Mouse (Mus musculus) B cell, adult 2 months (primary cell): ENCODE data around the gene Tbxas1.
A peak's percentile ranks its signal among the peaks of the same experiment; 100 is the strongest.

Source experiments
- DNase-seq, 2 experiments: peaks; one replicate each; pipeline ENCODE4 v3.0.0; 2022

Tbxas1 gene

DNA sequence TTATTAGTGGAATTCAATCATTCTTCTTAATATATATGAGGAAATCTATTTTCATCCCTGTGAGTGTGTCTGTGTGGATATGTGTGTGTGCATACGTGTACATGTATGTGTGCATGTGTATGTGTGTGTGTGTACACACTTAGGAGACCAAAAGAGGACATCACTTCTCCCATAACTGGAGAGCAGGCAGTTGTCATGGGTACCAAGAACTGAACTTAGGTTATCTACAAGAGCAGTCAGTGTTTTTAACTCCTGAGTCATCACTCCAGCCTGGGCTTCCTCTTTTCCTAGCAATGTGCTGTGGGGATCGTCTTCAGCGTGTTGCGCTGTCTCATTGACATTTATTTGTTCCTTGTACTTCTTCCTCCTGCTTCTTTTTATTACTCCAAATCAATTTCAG, 24.9 kb downstream of the Tbxas1 start:
- DNase-seq: peak in 1 of 2 experiments; percentile 13

DNA sequence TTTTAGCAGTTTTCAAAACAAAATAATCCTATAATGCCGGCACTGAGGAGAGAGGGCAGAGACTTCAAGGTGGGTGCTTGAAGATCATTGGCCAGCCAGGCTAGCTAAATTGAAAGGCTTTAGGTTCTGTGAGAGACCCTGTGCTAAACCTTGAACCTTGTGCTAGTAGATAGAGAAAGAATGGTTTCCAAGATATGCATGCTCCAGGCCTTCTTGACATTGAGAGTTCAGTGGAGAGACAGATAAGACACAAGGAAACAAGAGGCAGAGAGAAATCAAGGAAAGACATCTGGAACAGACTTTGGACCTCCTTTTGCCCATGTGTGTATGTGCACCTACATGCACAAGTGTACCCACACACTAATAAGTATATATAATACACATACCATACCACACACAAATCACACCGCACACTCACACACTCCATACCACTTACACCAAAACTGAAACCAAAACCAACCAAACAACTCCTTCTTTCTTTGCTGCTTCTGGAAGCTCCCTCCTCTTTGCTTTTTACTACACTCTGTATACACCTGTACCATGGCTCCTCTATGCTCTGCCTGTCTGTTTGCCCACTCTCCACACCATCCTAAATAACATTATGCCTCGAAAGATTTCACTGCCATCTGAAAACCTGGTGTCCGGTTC, 25.4 kb downstream of the Tbxas1 start:
- no peak for DNase-seq

DNA sequence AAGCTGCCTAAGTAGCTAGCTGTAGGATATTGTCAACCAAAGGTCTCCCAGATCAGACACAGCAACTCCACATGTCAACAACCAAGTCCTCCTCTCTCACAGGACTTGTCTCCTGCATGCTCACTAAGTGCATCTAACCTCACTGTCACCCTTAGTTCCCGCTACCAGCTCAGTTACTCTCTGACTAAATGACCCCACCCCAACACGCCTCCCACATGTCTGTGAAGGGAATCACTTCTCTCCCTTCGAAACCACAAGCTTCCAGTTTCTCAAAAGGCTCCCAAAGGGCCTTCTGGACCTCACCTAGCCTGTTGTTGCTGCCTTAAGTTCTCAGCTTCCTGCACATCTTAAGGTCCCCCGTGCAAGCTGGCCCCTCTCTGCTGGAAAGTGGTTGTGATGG, 25.9 kb downstream of the Tbxas1 start:
- DNase-seq: peak in 1 of 2 experiments; percentile 19

DNA sequence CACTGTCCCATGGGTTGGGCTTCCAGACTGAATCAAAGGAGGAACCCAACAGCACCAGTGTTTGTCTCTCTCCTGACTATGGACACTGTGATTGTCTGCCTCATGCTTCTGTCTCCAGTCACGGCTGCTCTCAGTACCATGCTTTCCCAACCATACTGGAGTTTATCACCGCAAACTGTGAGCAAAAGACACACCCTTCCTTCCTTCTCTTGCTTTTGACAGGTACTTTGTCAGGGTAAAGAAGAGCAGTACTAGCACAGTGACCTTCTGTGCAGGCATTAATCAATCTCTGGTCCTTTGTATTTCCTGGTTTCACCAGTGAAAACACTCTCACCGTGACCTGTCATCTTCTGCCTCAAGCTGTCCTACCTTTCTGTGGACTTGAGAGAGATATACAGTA, 26.4 kb downstream of the Tbxas1 start:
- DNase-seq: no peak

DNA sequence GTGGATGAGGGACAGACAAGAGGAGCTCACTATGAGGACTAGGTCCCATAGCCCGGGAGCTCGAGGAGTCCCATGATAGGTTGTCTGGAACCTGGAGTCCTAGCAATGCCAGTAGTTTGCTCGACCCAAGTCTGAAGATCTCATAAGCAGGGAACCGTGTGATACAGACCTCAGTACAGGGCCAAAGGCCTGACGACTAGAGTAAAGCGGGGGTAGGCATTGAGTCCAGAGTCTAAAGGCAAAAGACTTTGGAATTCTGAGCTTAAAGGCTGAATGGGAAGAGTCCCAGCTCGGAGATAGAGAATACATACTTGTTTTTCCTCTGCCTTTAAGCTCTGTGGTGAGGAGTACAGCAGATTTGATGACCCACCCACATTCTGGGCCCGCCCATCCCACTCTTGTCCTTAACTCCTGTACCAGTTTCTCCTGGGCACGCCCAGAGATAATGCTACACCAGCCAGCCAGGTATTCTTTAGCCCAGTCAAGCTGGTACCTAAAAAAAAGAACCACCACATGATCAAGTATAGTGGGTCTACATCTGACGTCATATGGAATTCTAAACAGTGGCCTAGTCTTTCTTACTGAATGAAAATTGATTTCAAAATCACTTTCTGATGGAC, 27.7 kb downstream of the Tbxas1 start:
- no peak for DNase-seq

DNA sequence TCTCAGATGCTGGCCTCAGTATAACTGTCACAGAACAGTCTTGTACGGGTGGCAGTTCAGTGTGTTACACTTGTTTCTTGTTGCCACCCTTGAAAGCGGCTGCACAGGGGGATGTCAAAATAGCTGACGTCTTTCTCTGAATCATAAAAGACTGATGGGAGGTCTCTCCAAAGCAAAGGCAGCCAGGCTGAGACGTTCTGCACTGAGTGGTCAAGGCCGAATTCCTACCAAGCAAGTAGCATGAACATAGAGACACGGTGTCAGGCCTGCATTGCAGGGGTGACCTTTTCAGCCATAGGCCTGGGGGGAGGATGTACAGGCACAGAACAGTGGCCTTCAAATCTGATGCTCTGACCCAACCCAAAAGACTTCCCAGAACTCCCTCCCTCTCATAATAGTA, 30.8 kb downstream of the Tbxas1 start:
- no peak for DNase-seq

DNA sequence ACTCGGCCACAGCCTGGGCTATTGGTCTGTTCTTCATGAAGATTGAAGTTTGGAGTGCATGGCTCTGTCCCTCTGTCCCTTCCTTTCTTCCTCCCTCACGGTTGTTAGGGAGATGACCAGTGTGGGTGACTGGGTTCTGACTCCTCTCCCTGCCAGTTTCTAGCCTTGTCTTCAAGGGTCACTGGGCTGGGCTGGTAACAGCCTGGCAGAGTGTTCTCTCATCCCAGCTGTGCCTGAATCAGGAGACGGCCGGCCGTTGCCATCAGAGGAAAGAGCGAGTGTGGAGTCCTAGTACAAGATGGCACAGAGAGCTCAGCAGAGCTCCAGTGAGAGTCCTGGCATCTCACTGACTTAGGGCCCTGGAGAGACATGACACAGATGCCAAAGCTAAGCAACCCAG, 33.2 kb downstream of the Tbxas1 start:
- no peak for DNase-seq

DNA sequence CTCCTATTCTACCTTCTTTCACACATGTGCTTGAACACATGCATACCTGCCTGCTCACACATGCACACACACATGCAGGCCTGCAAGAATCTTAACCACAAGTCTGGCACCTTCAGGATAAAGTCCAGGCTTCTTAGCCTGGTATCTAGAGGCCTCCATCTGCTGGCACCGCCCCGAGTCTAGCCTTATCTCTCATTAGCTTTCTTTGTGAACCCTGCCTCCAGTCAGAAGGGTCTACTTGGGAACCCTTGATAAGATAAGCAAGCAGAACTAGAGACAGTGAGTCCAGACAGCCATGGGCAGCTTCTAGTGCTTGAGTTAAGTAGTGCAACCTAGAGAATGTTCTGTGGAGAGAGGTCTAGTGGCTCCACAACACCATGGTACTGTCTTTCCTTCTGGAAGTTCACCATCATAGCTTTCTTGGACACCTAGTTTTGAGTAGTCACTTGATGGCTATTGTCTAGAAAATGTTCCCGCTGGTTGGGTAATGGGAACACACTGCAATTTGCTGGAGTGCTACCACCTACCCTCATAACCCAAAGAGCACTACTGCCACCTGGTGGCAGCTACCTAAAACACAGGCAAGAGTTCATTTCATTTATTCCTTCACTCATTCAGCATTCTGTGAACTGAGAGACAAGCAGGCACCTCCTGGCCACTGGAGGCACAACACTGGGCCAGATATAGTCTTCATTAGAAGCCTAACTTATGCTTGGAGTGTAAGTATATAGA, 35.8 kb downstream of the Tbxas1 start:
- peak; percentile 79 to 82 for DNase-seq

DNA sequence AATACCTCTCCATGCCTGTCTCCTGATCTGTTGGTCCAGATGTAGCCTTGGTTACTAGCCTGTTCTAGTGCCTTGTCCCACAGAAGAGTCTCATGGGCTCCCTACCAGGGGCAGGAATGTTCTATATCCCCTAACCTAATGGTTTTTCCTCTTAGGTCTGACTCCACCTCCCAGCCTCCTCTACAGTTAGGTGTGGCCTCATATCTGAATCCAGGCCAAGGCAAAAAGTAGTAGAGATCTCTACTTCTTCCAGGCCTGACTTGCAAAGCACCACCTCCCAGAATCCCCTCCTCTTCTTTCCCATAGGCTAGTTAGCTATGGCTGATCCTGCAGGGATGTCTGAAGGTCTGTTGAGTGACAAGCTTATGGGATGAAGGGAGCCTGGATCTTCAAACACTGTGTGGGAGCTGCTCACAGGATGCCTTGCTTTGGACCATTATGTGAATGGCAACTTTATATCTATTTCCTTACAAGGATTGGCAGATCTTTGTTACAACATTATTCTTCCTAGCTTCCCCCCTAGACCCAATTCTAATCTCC, 37.0 kb downstream of the Tbxas1 start:
- no peak for DNase-seq

DNA sequence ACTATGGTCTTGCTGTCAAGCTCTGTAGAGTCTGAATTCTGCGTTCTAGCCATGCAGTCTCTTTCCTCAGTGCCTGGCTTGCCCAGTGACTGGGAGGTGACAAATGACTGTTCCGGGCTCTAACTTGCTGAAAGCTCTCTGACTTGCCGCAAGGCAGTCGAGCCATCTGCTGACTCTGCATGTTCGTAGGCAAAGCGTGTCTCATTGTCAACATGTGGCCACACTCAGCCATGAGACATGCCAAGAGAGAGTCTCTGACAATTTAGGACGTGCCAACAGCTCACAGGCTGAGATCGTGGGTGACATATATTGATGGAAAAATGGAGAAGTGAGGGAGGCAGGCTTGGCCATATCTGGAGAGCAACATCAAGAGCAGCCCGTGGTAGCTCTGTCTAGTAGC, 37.6 kb downstream of the Tbxas1 start:
- no peak for DNase-seq

DNA sequence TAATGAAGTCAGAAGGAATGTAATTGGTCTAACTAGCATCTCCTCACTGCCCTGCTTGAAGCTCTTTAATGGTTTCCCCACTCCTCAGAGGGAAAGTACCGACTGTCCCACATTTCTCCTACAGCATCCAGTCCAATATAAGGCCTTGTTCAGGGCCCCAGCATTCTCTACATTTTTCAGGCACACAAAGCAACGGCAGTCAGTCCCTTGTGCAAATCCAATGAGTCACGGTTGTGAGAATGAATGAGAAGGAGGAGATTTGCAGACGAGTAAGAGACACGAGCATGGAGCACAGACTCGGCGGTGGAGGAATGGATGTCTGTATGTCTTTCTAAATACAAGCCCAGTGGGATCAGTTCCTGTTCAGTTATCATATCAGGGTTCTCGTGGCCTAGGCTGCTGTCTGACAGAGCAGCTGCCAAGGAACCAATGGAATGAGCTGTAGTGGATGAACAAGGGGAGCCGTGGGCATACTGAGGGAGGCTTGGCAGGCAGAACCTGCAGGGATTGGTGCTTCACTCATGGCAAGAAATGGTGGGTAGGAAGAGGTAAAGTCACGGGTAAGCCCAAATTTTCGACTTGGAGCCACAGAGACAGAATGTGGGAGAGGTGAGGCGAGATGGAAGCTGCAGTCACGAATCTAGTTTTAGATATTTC, 38.3 kb downstream of the Tbxas1 start:
- DNase-seq: no peak

DNA sequence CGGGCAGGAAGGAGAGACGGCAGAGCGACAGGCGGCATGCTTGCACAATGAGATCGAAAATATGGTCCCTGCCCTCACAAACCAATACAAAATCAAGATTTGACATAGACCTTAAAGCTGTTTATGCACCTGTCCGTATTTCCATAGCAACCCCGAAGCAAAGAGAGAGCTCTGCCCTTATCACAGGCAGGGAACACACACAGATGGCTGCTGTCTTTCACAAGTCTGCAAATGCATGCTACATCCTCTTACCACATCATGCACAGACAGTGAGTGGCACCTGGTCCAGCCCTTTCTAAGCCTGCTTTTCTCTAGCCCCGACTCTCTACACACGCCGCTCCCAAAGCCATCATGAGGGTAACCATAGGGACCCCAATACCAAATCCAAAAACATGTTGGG, 39.0 kb downstream of the Tbxas1 start:
- DNase-seq: no peak

DNA sequence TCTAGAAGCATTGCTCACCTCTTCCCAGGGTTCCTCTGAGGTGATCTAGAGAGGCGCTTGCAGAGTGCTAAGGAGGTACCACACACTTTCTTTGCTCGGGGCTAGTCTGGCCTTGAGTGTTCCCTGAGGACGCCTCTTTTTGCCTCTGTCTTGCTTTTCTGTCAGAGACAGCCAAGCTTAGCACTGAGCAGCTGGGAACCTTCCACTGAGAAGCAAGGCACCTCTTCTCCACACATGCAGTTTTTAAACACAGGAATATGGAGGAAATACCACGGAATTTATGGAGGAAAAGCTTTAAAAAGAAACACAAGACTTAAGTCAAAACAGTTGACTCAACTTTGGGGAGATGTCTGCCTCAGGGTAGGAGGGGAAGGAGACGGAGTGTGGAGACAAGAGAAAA, 40.6 kb downstream of the Tbxas1 start:
- no peak for DNase-seq

DNA sequence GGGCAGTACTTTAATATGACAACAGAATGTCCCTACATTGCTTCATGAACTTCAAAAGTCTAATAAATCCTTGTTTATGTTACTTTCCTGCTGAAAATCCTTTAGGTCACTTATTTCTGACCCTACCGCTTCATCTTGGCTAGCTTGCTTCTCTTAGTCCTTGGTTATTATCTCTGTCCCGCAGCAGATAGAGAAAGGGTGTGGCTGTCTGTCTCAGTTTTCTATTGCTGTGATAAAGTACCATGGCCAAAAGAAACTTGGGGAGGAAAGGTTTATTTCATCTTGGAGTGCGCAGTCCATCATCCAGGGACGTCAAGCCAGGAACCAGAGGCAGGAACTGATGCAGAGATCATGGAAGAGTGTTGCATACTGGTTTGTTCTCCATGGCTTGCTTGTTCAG, 41.4 kb downstream of the Tbxas1 start:
- no peak for DNase-seq

DNA sequence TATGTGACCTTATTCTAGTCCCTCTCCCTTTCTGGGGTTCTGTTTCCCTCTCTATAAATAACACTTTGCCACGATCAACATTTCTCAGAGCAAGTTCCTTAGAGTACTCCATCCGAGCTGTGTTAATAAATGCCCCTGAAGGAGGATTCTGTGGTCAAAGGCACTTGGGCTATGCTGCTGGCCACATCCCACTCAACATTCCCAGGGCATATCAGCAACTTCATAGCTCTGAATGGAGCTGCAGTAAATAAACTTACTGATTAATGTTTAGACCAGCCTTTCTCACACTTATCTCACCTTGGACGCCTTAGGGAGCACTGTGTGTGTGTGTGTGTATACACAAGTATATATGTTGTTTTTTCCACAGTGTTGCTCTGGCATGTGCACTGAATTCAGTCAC, 42.2 kb downstream of the Tbxas1 start:
- DNase-seq: no peak

DNA sequence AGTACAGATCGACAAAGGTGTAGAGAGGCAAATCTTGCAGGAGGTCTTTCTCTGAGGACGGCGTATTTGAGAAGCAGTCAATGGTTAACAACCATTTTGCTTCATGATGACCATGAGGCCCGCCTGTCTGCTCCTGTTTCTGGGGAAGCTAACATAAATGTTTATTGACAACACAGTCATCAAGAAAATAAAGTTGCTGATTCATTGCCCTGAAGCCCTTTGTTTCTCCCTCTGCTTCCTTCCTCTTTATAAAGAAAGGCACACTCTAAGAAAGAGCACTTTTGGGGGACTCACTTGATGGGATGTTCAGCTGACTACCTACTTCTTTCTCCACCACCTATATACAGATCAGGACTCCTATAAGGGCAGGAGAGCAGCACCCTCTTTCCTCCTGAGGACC, 43.5 kb downstream of the Tbxas1 start:
- DNase-seq: no peak

DNA sequence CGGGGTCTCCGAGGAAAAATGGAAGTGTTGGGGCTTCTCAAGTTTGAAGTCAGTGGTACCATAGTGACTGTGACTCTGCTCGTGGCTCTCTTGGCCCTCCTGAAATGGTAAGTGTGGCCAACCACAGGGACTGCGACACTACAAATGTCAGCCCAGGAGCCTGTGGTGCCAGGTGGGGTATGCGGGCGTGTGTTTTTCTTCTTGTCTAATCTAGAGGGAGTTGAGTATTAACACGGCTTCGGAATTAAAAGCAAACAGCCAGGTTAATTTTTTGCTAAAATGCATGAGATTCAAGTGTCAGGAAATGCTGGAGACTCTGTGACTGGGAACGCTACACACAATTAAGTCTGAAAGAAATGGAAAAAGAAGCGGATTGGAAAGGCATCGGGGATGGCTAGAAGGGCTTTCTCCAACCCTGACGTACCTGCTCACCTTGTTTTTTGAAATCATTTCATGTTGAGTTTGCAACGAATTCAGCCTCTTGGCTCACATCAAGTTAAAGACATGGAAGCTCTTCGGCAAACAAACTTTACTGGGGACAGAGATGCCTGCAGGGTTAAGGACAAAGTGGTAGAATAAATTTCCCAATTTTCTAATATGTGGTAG, 44.0 kb downstream of the Tbxas1 start:
- no peak for DNase-seq

DNA sequence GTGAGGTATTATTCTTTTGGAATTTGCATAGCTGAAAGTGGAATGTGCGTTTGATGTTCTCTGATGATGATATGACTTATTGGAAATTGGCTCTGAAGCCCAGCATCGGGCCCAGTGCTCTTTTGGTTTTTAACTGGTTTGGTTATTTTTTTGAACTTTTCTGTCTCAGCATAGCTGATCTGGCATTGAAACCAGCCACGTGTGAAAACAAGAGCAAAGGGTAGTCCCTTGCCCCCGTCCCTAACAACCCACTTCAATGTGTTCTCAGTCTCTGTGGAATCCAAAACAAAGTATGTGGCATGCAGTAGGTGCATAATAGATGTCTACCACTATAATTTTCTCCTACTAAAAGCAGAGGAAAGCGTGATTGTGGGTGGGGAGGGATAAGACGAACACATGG, 44.9 kb downstream of the Tbxas1 start:
- DNase-seq: no peak

DNA sequence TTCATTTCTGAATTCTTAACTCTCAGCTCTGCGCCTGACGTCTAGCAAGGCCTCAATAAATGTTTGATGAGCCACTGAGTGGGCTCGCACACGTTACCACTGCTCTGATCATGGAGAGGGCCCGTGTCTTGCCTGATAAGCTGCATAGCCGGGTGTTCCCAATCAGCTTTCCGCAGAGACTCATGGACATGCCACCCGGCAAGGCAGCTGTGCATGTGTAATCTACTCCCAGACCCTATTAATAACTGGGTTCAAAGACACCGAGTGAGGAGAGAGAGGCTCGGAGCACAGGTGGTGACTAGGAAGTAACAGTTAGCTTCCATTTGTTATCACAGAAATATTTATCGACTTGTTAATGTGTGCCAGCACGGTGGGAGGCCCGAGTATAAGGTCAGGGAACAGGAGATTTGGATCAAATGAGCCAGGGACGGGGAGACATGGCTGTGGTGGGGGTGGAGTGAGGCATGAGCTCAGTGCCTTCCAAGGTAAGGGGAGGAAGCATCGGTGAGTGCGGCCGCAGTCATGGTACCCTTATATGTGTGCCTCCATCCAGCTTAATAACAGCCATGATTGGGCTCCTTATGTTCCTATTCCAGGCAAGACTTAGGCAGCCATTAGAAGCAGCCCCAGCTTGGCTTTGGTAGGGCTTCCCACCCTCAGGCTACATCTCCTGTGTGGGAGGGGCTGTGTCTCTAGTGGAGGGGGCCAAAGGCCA, 46.0 kb downstream of the Tbxas1 start:
- DNase-seq: no peak

DNA sequence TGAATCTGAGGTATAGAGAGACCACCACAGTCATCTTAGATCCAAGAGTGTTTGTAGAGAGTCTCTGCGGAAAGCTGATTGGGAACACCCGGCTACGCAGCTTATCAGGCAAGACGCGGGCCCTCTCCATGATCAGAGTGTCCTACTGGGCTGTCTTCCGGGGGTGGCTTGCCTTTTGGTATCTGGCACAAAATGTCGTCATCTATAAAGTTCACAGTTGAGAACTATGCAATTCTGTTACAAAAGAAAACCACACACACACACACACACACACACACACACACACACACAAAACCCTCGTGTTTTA, 46.6 kb downstream of the Tbxas1 start:
- DNase-seq: no peak

DNA sequence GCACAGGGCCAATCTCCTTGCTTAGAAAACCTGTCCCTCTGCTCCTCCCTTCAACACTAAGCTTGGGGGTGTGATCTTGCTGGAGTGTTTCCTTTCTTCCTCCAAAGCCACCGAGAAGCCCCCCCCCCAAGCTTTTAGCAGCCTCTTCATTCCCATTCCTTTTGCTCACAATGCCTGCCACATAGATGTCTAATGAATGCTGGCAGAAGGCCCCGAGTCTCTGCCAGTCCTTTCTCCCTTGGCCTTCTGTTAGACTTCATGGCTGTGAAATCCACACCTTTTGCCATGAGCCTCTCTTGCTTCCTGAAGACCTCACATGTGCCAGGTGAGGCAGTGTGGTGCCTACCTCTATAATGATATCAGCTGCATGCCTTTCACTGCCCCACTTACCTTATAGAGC, 47.3 kb downstream of the Tbxas1 start:
- no peak for DNase-seq

DNA sequence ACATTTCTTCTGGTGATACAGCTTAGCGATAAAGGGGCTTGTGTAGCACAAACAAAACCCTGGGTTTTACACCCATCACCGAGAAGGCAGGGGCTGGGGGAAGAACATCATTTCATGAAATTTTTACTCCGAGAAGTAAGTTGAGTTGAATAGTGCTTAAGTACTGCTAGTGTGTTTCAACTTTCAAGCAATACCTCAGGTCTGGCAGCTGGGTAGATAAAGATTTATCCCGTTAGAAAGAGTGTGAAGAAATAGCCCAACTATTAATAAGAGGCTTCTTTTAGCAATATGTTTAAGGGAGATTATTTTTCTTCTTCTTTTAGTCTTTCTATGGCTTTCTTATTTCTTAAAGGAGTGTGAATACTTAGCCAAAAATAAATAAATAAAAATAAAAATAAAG, 48.2 kb downstream of the Tbxas1 start:
- DNase-seq: no peak
